Mouse (Mus musculus) kidney, postnatal 36 days (tissue): ENCODE results near the gene Slc25a3.

Experiments
- DNase-seq, 2 experiments: peaks; one replicate each; pipeline ENCODE4 v3.0.0; 2021 to 2022; ENCODE audit warnings: mixed read lengths in 2 of 2

Slc25a3 gene

DNA sequence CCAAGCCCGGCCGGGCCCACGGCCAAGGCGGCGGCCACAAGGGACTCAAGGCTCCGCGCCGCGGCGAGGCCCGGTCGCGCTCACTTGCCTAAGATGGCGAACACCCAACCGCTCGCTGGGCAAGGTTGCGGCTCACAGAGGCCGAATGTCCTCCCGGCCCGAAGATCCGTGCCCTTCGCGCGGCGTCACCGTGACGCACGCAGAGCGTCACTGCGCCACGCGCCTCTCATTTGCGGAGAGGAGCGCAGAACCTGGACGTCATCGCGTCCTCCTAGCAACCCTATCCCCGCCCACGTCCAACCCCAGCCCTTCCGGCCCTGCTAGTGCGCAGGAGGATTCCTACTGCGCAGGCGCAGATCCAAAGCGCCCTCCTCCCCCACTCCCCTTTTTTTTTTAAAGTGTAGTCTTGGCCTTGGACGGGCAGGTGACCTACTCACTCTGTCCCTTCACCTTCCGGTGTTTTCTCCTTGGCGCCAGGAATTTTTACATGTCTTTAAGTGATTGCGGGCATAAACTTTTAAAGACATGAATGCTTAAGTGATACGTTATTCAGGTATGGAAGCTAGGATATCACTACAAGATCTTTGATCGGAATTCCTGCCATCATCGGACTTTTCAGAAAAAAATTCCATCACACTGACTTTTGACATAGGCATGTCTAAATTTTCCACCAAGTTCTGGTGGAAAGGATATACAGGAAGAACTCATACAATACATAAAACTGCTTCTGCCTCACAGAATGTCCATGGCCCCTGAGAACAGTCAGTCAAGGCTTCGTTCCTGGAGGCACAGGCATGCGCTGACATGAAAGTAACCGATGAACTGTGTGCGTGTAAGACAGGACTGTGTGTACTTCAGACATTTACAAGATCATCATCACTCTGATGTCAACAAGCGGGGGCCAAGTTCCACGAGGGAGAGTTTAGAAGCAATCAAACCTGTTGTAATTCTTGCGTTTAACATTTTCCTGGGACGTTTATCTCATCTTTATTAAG, at the start of gene Slc25a3:
Gene Slc25a3, minus strand, starts transcription at position 232 of the 995 bp plus-strand sequence.
- DNase-seq: peak; percentile 99

- no peak for DNase-seq
These were observed 48.7 kb upstream of the Slc25a3 start for GRCm38 (mm10) chr10:91172329-91173100.

- DNase-seq: peak; percentile 92 to 94
These were observed 47.8 kb upstream of the Slc25a3 start for GRCm38 (mm10) chr10:91171455-91172328.

DNA sequence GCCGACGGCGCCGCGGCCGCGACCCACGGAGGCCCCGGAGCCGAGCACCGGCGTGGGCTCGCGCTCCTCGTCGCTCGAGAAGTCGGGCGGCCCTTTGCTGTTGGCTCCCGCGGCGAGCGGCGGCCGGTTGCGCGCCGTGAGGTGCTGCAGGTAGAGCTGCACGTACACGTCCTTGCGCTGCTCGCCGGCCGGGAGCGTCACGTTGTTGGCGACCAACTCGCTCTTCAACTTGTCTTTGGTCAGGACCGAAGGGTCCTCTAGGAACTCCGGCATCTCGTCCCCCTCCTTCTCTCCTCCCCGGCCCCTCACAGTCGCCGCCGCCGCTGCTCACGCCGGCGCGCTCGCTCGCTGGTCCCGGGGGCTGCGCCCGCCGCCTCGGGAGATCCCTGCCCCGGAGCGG, 47.2 kb upstream of the Slc25a3 start:
- peak; percentile 41 to 68 for DNase-seq

- DNase-seq: peak; percentile 88 to 94
These were observed 46.5 kb upstream of the Slc25a3 start for GRCm38 (mm10) chr10:91170143-91170941.

DNA sequence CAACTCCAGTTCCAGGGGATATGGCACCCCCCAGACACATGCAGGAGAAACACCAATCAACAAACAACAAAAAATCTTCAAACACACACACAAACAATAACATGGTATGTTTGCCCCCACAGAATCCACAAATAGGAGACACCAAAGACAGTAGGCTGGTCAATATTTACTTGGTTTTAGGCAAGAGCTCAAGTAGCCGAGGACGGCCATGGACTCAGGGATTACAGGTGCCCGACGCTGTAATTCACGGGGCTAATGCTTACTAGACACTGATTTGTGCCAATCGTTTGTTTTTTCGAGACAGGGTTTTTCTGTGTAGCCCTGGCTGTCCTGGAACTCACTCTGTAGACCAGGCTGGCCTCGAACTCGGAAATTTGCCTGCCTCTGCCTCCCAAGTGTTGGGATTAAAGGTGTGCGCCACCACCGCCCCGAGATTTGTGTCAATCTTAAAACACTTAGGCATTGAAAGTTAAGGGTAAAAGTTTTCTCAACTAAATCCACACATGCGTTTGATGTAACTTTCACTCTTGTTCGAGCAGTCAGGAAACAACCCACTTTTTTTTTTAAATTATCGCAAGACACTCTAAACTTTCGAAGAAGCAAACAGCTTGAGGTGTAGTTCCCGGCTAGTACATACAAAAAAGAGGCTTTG, 45.7 kb upstream of the Slc25a3 start:
- DNase-seq: no peak

DNA sequence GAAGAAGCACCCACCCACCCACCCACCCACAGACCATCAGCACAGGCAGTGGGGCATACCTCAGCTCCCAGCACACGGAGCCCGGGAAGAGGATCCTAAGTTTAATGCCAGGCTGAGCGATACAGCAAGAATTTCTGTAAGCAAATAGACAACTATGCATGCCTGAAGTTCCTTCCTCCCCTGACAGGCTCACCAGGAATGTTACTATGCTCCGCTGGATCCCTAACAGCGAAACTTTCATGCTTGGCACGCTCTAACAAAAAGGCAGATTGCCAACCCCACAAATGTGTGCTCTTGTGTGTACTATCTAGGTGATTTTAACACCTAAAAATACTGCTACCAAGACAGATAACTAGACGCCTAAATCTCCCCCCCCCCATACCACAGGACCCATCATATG, 43.5 kb upstream of the Slc25a3 start:
- peak; percentile 38 to 41 for DNase-seq

- peak; percentile 73 to 81 for DNase-seq
These were observed 43.0 kb upstream of the Slc25a3 start for GRCm38 (mm10) chr10:91166890-91167289.

- no peak for DNase-seq
These were observed 42.0 kb upstream of the Slc25a3 start for GRCm38 (mm10) chr10:91165850-91166249.

GRCm38 (mm10) chr10:91164491-91164890, 40.6 kb upstream of the Slc25a3 start:
- no peak for DNase-seq

DNA sequence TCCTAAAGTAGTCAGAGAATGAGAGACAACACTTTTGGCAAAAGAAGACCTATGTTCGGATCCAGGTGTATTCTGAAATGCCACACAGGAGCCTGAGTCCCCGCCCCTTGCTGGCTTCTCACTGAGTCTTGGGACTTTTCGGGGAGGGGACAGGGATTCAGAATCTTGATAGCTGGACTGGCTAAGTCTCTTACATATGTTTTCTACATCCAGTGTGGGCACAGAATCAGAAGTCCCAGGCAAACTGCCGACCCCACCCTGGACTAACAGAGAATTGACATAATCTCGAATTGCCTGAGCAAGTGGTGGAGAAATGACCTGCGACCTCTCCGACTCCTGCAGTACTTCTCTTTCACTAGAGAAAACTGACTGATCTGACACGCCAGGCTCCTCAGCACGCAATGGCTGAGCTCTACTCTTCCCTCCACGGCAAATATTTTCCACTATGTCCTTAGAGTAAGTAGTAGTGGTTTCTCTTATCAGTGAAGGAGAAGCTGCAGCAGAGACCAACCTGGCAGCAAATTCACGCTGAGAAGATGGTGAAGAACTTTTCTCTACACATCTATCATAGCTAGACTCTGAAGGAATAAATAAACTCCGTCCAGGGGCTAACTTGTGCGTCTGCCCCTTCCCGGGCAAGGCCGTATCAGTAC, 38.8 kb upstream of the Slc25a3 start:
- DNase-seq: no peak

GRCm38 (mm10) chr10:91162077-91162476, 38.2 kb upstream of the Slc25a3 start:
- no peak for DNase-seq

GRCm38 (mm10) chr10:91161006-91161405, 37.1 kb upstream of the Slc25a3 start:
- no peak for DNase-seq

GRCm38 (mm10) chr10:91158442-91158841, 34.6 kb upstream of the Slc25a3 start:
- peak in 1 of 2 experiments; percentile 27 for DNase-seq

- DNase-seq: peak; percentile 9 to 39
These were observed 32.5 kb upstream of the Slc25a3 start for GRCm38 (mm10) chr10:91156338-91156737.

GRCm38 (mm10) chr10:91153894-91154503, 30.1 kb upstream of the Slc25a3 start:
- DNase-seq: no peak

- no peak for DNase-seq
These were observed 21.6 kb upstream of the Slc25a3 start for GRCm38 (mm10) chr10:91145413-91145812.

DNA sequence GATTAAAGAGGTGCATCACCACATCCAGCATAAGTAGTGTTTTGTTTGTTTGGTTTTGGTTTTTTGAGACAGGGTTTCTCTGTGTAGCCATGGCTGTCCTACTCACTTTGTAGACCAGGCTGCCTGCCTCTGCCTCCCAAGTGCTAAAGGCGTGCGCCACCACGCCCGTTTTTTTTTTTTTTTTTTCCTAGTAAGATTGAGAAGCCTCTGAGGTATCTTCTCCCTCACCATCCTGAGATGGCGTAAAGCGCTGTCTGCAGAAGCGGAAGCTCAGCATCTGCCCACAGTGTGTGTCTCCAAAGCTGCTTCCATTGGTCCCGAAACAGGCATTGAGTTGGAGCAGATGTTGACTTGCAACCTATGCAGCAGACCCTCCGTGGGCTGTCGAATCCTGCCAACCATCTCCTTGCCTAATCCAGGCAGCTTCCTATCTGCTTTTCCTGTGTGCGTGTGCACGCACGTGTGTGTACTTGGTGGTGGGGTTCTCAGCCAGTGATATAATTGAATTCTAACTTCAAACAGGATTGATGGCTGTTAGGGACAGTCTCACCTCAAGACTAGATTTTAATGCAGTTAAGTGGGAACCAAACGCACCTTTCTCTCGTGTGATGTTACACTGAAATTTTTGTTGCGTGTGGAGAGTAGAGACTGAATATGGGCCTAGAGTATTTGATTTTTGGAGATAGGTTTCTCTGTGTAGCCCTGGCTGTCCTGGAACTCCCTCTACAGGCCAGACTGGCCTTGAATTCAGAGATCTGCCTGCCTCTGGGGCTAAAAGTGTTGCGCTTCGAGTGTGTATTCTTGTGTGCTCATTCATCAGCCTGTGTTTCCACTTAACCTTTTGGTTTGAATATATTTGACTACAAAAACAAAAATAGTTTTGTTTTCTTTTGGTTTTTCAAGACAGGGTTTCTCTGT, 19.7 kb upstream of the Slc25a3 start:
- no peak for DNase-seq

DNA sequence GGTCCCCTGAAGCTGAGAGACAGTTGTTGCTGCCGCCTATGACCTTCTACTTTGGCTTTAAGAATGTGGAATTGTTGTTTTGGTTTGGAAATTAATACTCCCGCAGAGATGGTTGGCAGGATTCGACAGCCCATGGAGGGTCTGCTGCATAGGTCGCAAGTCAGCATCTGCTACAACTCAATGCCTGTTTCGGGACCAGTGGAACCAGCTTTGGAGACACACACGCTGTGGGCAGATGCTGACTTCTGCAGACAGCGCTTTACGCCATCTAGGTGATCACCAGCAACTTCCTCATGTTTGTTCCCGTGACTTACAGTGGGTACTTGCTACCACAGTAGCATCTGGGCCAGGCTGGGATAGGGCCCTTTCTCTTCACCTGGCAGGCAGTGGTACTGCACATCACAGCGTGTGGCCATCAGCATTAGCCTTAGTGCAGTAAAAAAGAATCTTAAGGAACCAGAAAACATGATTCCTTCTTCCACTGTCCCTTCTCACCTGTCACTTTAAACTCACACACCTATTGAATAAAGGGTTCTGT, 18.9 kb upstream of the Slc25a3 start:
- DNase-seq: no peak
